Mouse (Mus musculus) ES-Bruce4 (cell line): ENCODE data around the gene Tradd. TPM values are rescaled to one million over a fixed set of nuclear protein-coding genes. Genes with fewer than 3 reads are reported as not detected.

Experiments used
- H3K27ac ChIP-seq: 2 replicates; pipeline ENCODE4 v1.5.1; 2012; ENCODE audit warnings: low read length, inconsistent platforms; ENCODE audit not compliant: insufficient read depth
- H3K27me3 ChIP-seq: 2 replicates; pipeline ENCODE4 v1.6.1; 2012; ENCODE audit warnings: mild to moderate bottlenecking, low read length, inconsistent platforms; ENCODE audit not compliant: control insufficient read depth, poor library complexity, insufficient read depth, severe bottlenecking
- H3K36me3 ChIP-seq: 2 replicates; pipeline ENCODE4 v1.6.1; 2012; ENCODE audit warnings: inconsistent platforms, mild to moderate bottlenecking, low read length, moderate library complexity; ENCODE audit not compliant: control insufficient read depth, poor library complexity, insufficient read depth, severe bottlenecking
- H3K4me1 ChIP-seq: one replicate; pipeline ENCODE4 v1.8.1; 2011; ENCODE audit warnings: low read length; ENCODE audit not compliant: control insufficient read depth, insufficient read depth
- H3K4me3 ChIP-seq: 2 replicates; pipeline ENCODE4 v1.5.1; 2011; ENCODE audit warnings: low read depth, mild to moderate bottlenecking, low read length
- H3K9ac ChIP-seq: 2 replicates; pipeline ENCODE4 v1.6.1; 2012; ENCODE audit warnings: low read depth, mild to moderate bottlenecking, inconsistent platforms; ENCODE audit not compliant: poor library complexity, severe bottlenecking
- H3K9me3 ChIP-seq: replicated peaks from 2 replicates; pipeline ENCODE4 v1.6.1; 2012; ENCODE audit warnings: mild to moderate bottlenecking, low read length, inconsistent platforms; ENCODE audit not compliant: control insufficient read depth, poor library complexity, insufficient read depth, severe bottlenecking
- CTCF ChIP-seq: IDR thresholded peaks from one replicate; pipeline ENCODE4 v1.8.1; 2011; ENCODE audit warnings: low read depth, low read length
- EP300 ChIP-seq: IDR thresholded peaks from 2 replicates; pipeline ENCODE4 v1.6.1; 2011; ENCODE audit warnings: low read depth, low read length; ENCODE audit not compliant: insufficient read depth
- POLR2A ChIP-seq: IDR thresholded peaks from one replicate; pipeline ENCODE4 v1.8.1; 2011; ENCODE audit warnings: low read length; ENCODE audit not compliant: insufficient read depth
- polyA plus RNA-seq: library from polyadenylated mRNA; stranded (reverse); fragments of >200 nt; gene quantifications from 2 replicates; pipeline ENCODE4 v1.2.4, GENCODE M21; 2011; ENCODE audit warnings: low read depth; ENCODE audit not compliant: missing spikeins, insufficient read depth, insufficient read length

The Tradd gene
- polyA plus RNA-seq, 1 experiment, result 4.7 TPM

DNA sequence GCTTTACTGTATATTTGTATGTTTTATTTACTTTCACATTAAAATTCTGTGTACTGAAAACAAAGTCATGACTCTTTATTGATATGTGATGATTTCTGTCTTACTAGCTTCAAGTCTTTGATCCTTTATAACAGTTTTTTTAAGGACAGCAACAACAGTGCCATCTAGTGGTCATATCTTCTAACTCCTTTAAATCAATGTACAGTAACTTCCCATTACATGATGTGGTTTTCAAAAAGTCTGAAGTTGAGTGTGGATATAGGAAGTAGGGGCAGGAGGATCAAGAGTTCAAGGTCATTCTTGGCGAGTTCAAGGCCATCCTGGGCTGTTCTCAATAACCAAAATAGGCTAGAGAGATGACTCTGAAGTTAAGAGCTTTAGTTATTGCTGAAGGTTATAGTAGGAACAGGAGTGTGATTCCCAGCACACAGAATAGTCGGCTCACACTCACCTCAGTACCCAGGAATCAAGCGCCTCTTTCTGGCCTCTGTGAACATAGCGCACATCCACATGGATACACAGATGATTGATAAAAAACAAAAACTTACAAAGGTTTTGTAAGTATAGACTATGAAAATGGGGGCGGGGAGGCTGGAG lies 46.4 kb downstream of the Tradd start:
- Histone ChIP-seq H3K9ac (peak overlapping the region; percentile 21), H3K27me3 (no peaks in the 10 kb centered on the region), H3K4me1 (no peaks in the 10 kb centered on the region), H3K4me3 (no peak overlapping the region), H3K9me3 (no peaks in the 10 kb centered on the region), H3K36me3 (0 out of 2 replicates have a peak, but pooled peaks cover 3% of the 10 kb centered on the region), H3K27ac (no peak overlapping the region)
- TF ChIP-seq CTCF, result peak; percentile 33
- no peak for TF ChIP-seq POLR2A

GRCm38 (mm10) chr8:105214104-105214503 lies 50.3 kb downstream of the Tradd start:
- H3K36me3 ChIP-seq, result peaks cover 5% of the 10 kb centered on the region

DNA sequence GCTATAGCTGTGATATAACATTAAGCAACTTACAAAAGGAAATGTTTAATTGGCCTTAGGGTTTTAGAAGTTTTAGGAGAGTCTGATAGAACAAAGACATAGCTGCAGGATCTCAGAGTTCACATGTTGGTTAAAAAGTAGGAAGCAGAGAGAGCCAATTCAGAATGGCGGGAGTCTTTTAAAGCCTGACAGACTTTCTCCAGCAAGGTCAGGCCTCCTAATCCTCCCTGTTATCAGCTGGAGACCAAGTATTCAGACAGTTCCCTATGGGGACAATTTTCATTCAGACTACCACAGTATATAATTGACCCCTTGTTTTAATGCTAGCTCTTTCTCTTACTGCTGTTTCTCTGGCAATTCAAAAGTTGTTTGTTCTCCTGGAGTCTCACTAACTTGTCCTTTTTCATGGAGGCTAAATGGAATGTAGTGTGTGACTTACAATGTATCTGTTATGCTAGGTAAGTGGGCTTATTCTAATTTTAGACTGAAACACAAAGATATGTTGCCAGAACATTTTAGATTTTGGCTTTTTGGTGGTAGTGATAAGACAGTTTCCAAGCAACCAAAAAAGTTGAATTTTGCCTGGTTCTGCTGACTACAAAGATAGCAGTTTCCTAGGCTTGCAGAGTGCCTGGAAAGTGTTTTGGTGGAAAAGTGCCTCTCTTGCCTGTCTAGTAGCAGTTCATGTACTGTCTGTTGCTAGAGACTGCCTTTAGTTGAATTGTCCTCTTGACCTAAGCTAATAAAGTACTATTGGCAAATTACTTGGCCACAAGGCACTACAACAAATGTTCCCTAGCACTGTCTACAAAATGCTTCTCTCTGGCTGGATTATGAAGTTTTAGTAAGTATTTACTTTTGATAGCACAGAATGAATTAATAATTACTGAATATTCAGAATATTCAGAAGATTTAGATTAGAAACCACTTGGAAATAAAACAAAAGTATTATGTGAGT lies 55.0 kb downstream of the Tradd start:
- no peak overlapping the region for H3K27ac ChIP-seq
- H3K9ac ChIP-seq, result no peak overlapping the region
- H3K9me3 ChIP-seq, result no peaks in the 10 kb centered on the region
- H3K4me3 ChIP-seq, result no peak overlapping the region
- no peaks in the 10 kb centered on the region for H3K4me1 ChIP-seq
- TF ChIP-seq POLR2A, result no peak
- TF ChIP-seq EP300, result no peak
- TF ChIP-seq CTCF, result no peak
- no peaks in the 10 kb centered on the region for H3K27me3 ChIP-seq
- peaks cover 3% of the 10 kb centered on the region for H3K36me3 ChIP-seq

More at GRCm38 (mm10) chr8:105214104-105214503, 50.3 kb downstream of the Tradd start:
- Histone ChIP-seq H3K4me3 (no peak overlapping the region), H3K9me3 (no peaks in the 10 kb centered on the region), H3K4me1 (no peaks in the 10 kb centered on the region), H3K27ac (no peak overlapping the region), H3K9ac (no peak overlapping the region), H3K27me3 (no peaks in the 10 kb centered on the region)
- TF ChIP-seq POLR2A (no peak), EP300 (no peak), CTCF (no peak)

Other genes starting within 250 kb of the Tradd start
- not detected in 2 replicates for gene Ces3a, start 216.0 kb downstream of the Tradd start, polyA plus RNA-seq
- gene Ces3b, start 180.9 kb downstream of the Tradd start, polyA plus RNA-seq, result not detected in 2 replicates
- gene Ces4a, start 132.8 kb downstream of the Tradd start, polyA plus RNA-seq, result not detected in 2 replicates
- 77.5 and 85.5 TPM in 2 replicates for gene Cbfb, start 93.9 kb downstream of the Tradd start, polyA plus RNA-seq
- 88.0 and 90.7 TPM in 2 replicates for gene D230025D16Rik, start 39.5 kb downstream of the Tradd start, polyA plus RNA-seq
- gene B3gnt9, start 9.5 kb downstream of the Tradd start, polyA plus RNA-seq, result 0.37 and 0.67 TPM in 2 replicates
- gene Fbxl8, start within 50 bp of the Tradd start, polyA plus RNA-seq, result 1.5 and 1.9 TPM in 2 replicates
- gene Hsf4, start 5.2 kb upstream of the Tradd start, polyA plus RNA-seq, result 1.1 and 1.4 TPM in 2 replicates
- 0.94 and 1.4 TPM in 2 replicates for gene Nol3, start 11.5 kb upstream of the Tradd start, polyA plus RNA-seq
- 8.2 and 9.4 TPM in 2 replicates for gene 4931428F04Rik, start 25.3 kb upstream of the Tradd start, polyA plus RNA-seq
- 2.3 and 3.7 TPM in 2 replicates for gene Exoc3l, start 31.5 kb upstream of the Tradd start, polyA plus RNA-seq
- gene E2f4, start 33.1 kb upstream of the Tradd start, polyA plus RNA-seq, result 104 and 109 TPM in 2 replicates
- 13.7 and 15.6 TPM in 2 replicates for gene Elmo3, start 41.0 kb upstream of the Tradd start, polyA plus RNA-seq
- 1.5 and 1.9 TPM in 2 replicates for gene Lrrc29, start 61.7 kb upstream of the Tradd start, polyA plus RNA-seq
- gene Tmem208, start 61.7 kb upstream of the Tradd start, polyA plus RNA-seq, result 31.8 and 33.3 TPM in 2 replicates
- 13.0 and 15.4 TPM in 2 replicates for gene Fhod1, start 83.3 kb upstream of the Tradd start, polyA plus RNA-seq
- gene Slc9a5, start 84.2 kb upstream of the Tradd start, polyA plus RNA-seq, result 13.7 and 14.7 TPM in 2 replicates
- 2.6 and 3.2 TPM in 2 replicates for gene Plekhg4, start 108.7 kb upstream of the Tradd start, polyA plus RNA-seq
- 2.4 and 3.7 TPM in 2 replicates for gene Kctd19, start 148.9 kb upstream of the Tradd start, polyA plus RNA-seq
- 0.35 and 1.3 TPM in 2 replicates for gene Lrrc36, start 149.0 kb upstream of the Tradd start, polyA plus RNA-seq
- gene Tppp3, start 206.9 kb upstream of the Tradd start, polyA plus RNA-seq, result 14.4 and 19.0 TPM in 2 replicates
- gene Zdhhc1, start 232.3 kb upstream of the Tradd start, polyA plus RNA-seq, result 6.8 and 9.2 TPM in 2 replicates